Mouse (Mus musculus): ENCODE data around the gene Pick1.

The Pick1 gene

GRCm38 (mm10) chr15:79229058-79229821 is at the start of gene Pick1, which contains the start of gene Gm49486:
Gene Pick1, plus strand, starts transcription at chr15:79229173.
Gene Gm49486, plus strand, starts transcription at chr15:79229391.
- DNase-seq, result peak; percentile 89 to 92

- peak in 1 of 2 experiments; percentile 26 for DNase-seq
Observed at GRCm38 (mm10) chr15:79185213-79185612, 43.8 kb upstream of the Pick1 start.

- no peak for DNase-seq
Observed at GRCm38 (mm10) chr15:79187819-79188218, 41.2 kb upstream of the Pick1 start.

GRCm38 (mm10) chr15:79191426-79191825 is 37.5 kb upstream of the Pick1 start:
- DNase-seq, result no peak

GRCm38 (mm10) chr15:79192450-79192849 is 36.5 kb upstream of the Pick1 start:
- DNase-seq, result no peak

GRCm38 (mm10) chr15:79192885-79193845 is 35.8 kb upstream of the Pick1 start:
- peak; percentile 66 to 79 for DNase-seq

GRCm38 (mm10) chr15:79194048-79194447 is 34.9 kb upstream of the Pick1 start:
- no peak for DNase-seq

- DNase-seq, result peak in 1 of 2 experiments; percentile 57
Observed at GRCm38 (mm10) chr15:79194946-79195345, 34.0 kb upstream of the Pick1 start.

GRCm38 (mm10) chr15:79195492-79195891 is 33.5 kb upstream of the Pick1 start:
- DNase-seq, result no peak

GRCm38 (mm10) chr15:79199390-79199976 is 29.5 kb upstream of the Pick1 start:
- DNase-seq, result no peak

- DNase-seq, result no peak
Observed at GRCm38 (mm10) chr15:79201491-79202150, 27.4 kb upstream of the Pick1 start.

GRCm38 (mm10) chr15:79202575-79202974 is 26.4 kb upstream of the Pick1 start:
- DNase-seq, result no peak

- DNase-seq, result no peak
Observed at GRCm38 (mm10) chr15:79208211-79208610, 20.8 kb upstream of the Pick1 start.

GRCm38 (mm10) chr15:79208758-79209439 is 20.1 kb upstream of the Pick1 start:
- peak; percentile 61 to 67 for DNase-seq

GRCm38 (mm10) chr15:79210357-79210756 is 18.6 kb upstream of the Pick1 start:
- DNase-seq, result no peak

GRCm38 (mm10) chr15:79212750-79213446 is 16.1 kb upstream of the Pick1 start:
- no peak for DNase-seq

- DNase-seq, result peak; percentile 42 to 45
Observed at GRCm38 (mm10) chr15:79213591-79213990, 15.4 kb upstream of the Pick1 start.

- no peak for DNase-seq
Observed at GRCm38 (mm10) chr15:79216191-79216590, 12.8 kb upstream of the Pick1 start.

GRCm38 (mm10) chr15:79219572-79219971 is 9.4 kb upstream of the Pick1 start:
- no peak for DNase-seq

- DNase-seq, result no peak
Observed at GRCm38 (mm10) chr15:79223641-79224040, 5.3 kb upstream of the Pick1 start.

- peak; percentile 75 to 91 for DNase-seq
Observed at GRCm38 (mm10) chr15:79224685-79225084, 4.3 kb upstream of the Pick1 start.

Measured in lung, postnatal 4 days (tissue).